Mouse (Mus musculus) hindbrain, embryonic 13.5 days (tissue): Measurements from ENCODE around the gene Cracr2a. TPM values are rescaled to one million over a fixed set of nuclear protein-coding genes. Genes with fewer than 3 reads are reported as not detected.
"Not testable (repeated sequence)": the region's sequence is repeated elsewhere in the genome, so short reads cannot be mapped to it uniquely, and the experiment has no call there.

ENCODE experiments used
- ATAC-seq: fragments of 200-750 bp; cut with Nextera tagmentation; 2 replicates; pipeline ENCODE4 v1.8.0; 2017; ENCODE audit warnings: moderate TSS enrichment; ENCODE audit not compliant: low FRiP score
- H3K27ac ChIP-seq: fragments of 300-500 bp; sonication (generic); 2 replicates; pipeline ENCODE4 v1.5.1; 2015; ENCODE audit warnings: inconsistent platforms, mild to moderate bottlenecking, moderate library complexity
- H3K27me3 ChIP-seq: fragments of 300-500 bp; sonication (generic); 2 replicates; pipeline ENCODE4 v1.6.1; 2015; ENCODE audit warnings: mild to moderate bottlenecking, inconsistent platforms
- H3K36me3 ChIP-seq: fragments of 300-500 bp; sonication (generic); 2 replicates; pipeline ENCODE4 v1.6.1; 2015; ENCODE audit warnings: mild to moderate bottlenecking, inconsistent platforms
- H3K4me1 ChIP-seq: fragments of 300-500 bp; sonication (generic); replicated peaks from 2 replicates; pipeline ENCODE4 v1.6.1; 2015; ENCODE audit warnings: inconsistent platforms
- H3K4me2 ChIP-seq: fragments of 300-500 bp; sonication (generic); 2 replicates; pipeline ENCODE4 v1.6.1; 2015; ENCODE audit warnings: inconsistent platforms, mild to moderate bottlenecking, moderate library complexity
- H3K4me3 ChIP-seq: fragments of 300-500 bp; sonication (generic); 2 replicates; pipeline ENCODE4 v1.5.1; 2015; ENCODE audit warnings: mild to moderate bottlenecking, inconsistent platforms
- H3K9ac ChIP-seq: fragments of 300-500 bp; sonication (generic); 2 replicates; pipeline ENCODE4 v1.6.1; 2015; ENCODE audit warnings: mild to moderate bottlenecking, inconsistent platforms
- H3K9me3 ChIP-seq: fragments of 300-500 bp; sonication (generic); 2 replicates; pipeline ENCODE4 v1.6.1; 2016; ENCODE audit warnings: inconsistent platforms
- WGBS: fragments of 180-500 bp; shearing (Covaris S2); methylation state at CpG from one replicate; pipeline ENCODE4 v1.1.7; 2015; 5-methylcytosine and 5-hydroxymethylcytosine counted together
- polyA plus RNA-seq: library from polyadenylated mRNA; unstranded; fragments of >200 nt; fragmentation: Nextera tagmentation; extraction: Ambion mirVana; gene quantifications from 2 replicates; pipeline ENCODE4 v1.2.1, GENCODE M21; 2015

Cracr2a gene
- 0.41 and 0.77 TPM in 2 replicates for polyA plus RNA-seq

GRCm38 (mm10) chr6:127561231-127562020, at the start of gene Cracr2a:
Gene Cracr2a, plus strand, starts transcription at chr6:127561338.
- 1% methylated on average over 22 of the region's 22 CpGs for WGBS
- H3K9me3 ChIP-seq, result no peaks in the 10 kb centered on the region
- no peaks in the 10 kb centered on the region for H3K36me3 ChIP-seq
- peak; percentile 88 for ATAC-seq
- H3K4me3 ChIP-seq, result peak within 1 kb of the TSS; percentile 43
- peaks cover 17% of the 10 kb centered on the region for H3K27me3 ChIP-seq
- H3K27ac ChIP-seq, result no peak within 1 kb of the TSS
- H3K9ac ChIP-seq, result peak within 1 kb of the TSS; percentile 68
- peaks cover 9% of the 10 kb centered on the region for H3K4me1 ChIP-seq
- peak within 1 kb of the TSS; percentile 72 for H3K4me2 ChIP-seq

- ATAC-seq, H3K27ac ChIP-seq, H3K4me2 ChIP-seq, H3K4me1 ChIP-seq, H3K27me3 ChIP-seq, H3K4me3 ChIP-seq, H3K9ac ChIP-seq, H3K36me3 ChIP-seq, H3K9me3 ChIP-seq: not testable (repeated sequence)
- 88% methylated on average over 8 of the region's 12 CpGs for WGBS
These were observed 47.4 kb upstream of the Cracr2a start for GRCm38 (mm10) chr6:127513776-127514175.

- ATAC-seq, result no peak
- H3K4me3 ChIP-seq, result no peak overlapping the region
- 82% methylated on average over 8 of the region's 8 CpGs for WGBS
- H3K4me2 ChIP-seq, result no peak overlapping the region
- H3K36me3 ChIP-seq, result no peaks in the 10 kb centered on the region
- H3K27ac ChIP-seq, result no peak overlapping the region
- no peaks in the 10 kb centered on the region for H3K4me1 ChIP-seq
- peaks cover 6% of the 10 kb centered on the region; the same call in 1 of the 2 replicates for H3K27me3 ChIP-seq
- no peaks in the 10 kb centered on the region for H3K9me3 ChIP-seq
- no peak overlapping the region for H3K9ac ChIP-seq
These were observed 40.0 kb upstream of the Cracr2a start for GRCm38 (mm10) chr6:127521176-127521575.

- WGBS, result 77% methylated on average over 9 of the region's 9 CpGs
- no peaks in the 10 kb centered on the region for H3K9me3 ChIP-seq
- H3K4me2 ChIP-seq, result no peak overlapping the region
- no peaks in the 10 kb centered on the region for H3K4me1 ChIP-seq
- no peak for ATAC-seq
- no peak overlapping the region for H3K9ac ChIP-seq
- H3K27ac ChIP-seq, result no peak overlapping the region
- H3K4me3 ChIP-seq, result no peak overlapping the region
- H3K36me3 ChIP-seq, result no peaks in the 10 kb centered on the region
- peaks cover 6% of the 10 kb centered on the region; the same call in 1 of the 2 replicates for H3K27me3 ChIP-seq
These were observed 38.8 kb upstream of the Cracr2a start for GRCm38 (mm10) chr6:127522326-127522725.

GRCm38 (mm10) chr6:127524442-127524841, 36.7 kb upstream of the Cracr2a start:
- Histone ChIP-seq H3K4me1 (0 out of 2 replicates have a peak, but pooled peaks cover 2% of the 10 kb centered on the region), H3K4me2 (no peak overlapping the region), H3K36me3 (no peaks in the 10 kb centered on the region), H3K27me3 (peaks cover 6% of the 10 kb centered on the region; the same call in 1 of the 2 replicates), H3K9ac (no peak overlapping the region), H3K27ac (no peak overlapping the region), H3K4me3 (no peak overlapping the region), H3K9me3 (no peaks in the 10 kb centered on the region)
- ATAC-seq, result no peak
- 39% methylated on average over 8 of the region's 8 CpGs for WGBS

GRCm38 (mm10) chr6:127528625-127529024, 32.5 kb upstream of the Cracr2a start:
- Histone ChIP-seq H3K9ac (no peak overlapping the region), H3K27me3 (no peaks in the 10 kb centered on the region), H3K4me1 (0 out of 2 replicates have a peak, but pooled peaks cover 5% of the 10 kb centered on the region), H3K4me2 (no peak overlapping the region), H3K4me3 (no peak overlapping the region), H3K9me3 (no peaks in the 10 kb centered on the region), H3K36me3 (no peaks in the 10 kb centered on the region), H3K27ac (no peak overlapping the region)
- ATAC-seq, result no peak
- 91% methylated on average over 7 of the region's 7 CpGs for WGBS

GRCm38 (mm10) chr6:127529451-127529850, 31.7 kb upstream of the Cracr2a start:
- Histone ChIP-seq H3K4me3 (no peak overlapping the region), H3K4me1 (0 out of 2 replicates have a peak, but pooled peaks cover 5% of the 10 kb centered on the region), H3K4me2 (no peak overlapping the region), H3K27me3 (no peaks in the 10 kb centered on the region), H3K36me3 (no peaks in the 10 kb centered on the region), H3K27ac (no peak overlapping the region), H3K9ac (no peak overlapping the region), H3K9me3 (no peaks in the 10 kb centered on the region)
- ATAC-seq, result no peak
- WGBS, result 80% methylated on average over 2 of the region's 2 CpGs

- WGBS, result 66% methylated on average over 3 of the region's 3 CpGs
- no peak for ATAC-seq
- Histone ChIP-seq H3K4me3 (no peak overlapping the region), H3K9ac (no peak overlapping the region), H3K9me3 (no peaks in the 10 kb centered on the region), H3K4me1 (0 out of 2 replicates have a peak, but pooled peaks cover 5% of the 10 kb centered on the region), H3K4me2 (no peak overlapping the region), H3K27ac (no peak overlapping the region), H3K27me3 (no peaks in the 10 kb centered on the region), H3K36me3 (no peaks in the 10 kb centered on the region)
These were observed 30.9 kb upstream of the Cracr2a start for GRCm38 (mm10) chr6:127530206-127530605.

- Histone ChIP-seq H3K4me3 (no peak overlapping the region), H3K9me3 (no peaks in the 10 kb centered on the region), H3K27ac (no peak overlapping the region), H3K36me3 (no peaks in the 10 kb centered on the region), H3K4me1 (0 out of 2 replicates have a peak, but pooled peaks cover 5% of the 10 kb centered on the region), H3K27me3 (no peaks in the 10 kb centered on the region), H3K9ac (no peak overlapping the region), H3K4me2 (no peak overlapping the region)
- 54% methylated on average over 3 of the region's 3 CpGs for WGBS
- no peak for ATAC-seq
These were observed 29.5 kb upstream of the Cracr2a start for GRCm38 (mm10) chr6:127531412-127532205.

GRCm38 (mm10) chr6:127532304-127532703, 28.8 kb upstream of the Cracr2a start:
- Histone ChIP-seq H3K27me3 (no peaks in the 10 kb centered on the region), H3K27ac (no peak overlapping the region), H3K4me3 (no peak overlapping the region), H3K9me3 (no peaks in the 10 kb centered on the region), H3K36me3 (no peaks in the 10 kb centered on the region), H3K4me1 (0 out of 2 replicates have a peak, but pooled peaks cover 5% of the 10 kb centered on the region), H3K4me2 (no peak overlapping the region), H3K9ac (no peak overlapping the region)
- 86% methylated on average over 5 of the region's 5 CpGs for WGBS
- no peak for ATAC-seq

GRCm38 (mm10) chr6:127533766-127534165, 27.4 kb upstream of the Cracr2a start:
- Histone ChIP-seq H3K9me3 (no peaks in the 10 kb centered on the region), H3K27ac (no peak overlapping the region), H3K4me2 (no peak overlapping the region), H3K36me3 (no peaks in the 10 kb centered on the region), H3K27me3 (no peaks in the 10 kb centered on the region), H3K9ac (no peak overlapping the region), H3K4me3 (no peak overlapping the region), H3K4me1 (0 out of 2 replicates have a peak, but pooled peaks cover 5% of the 10 kb centered on the region)
- ATAC-seq, result no peak
- 88% methylated on average over 5 of the region's 5 CpGs for WGBS

GRCm38 (mm10) chr6:127537035-127537434, 24.1 kb upstream of the Cracr2a start:
- H3K9me3 ChIP-seq, result no peaks in the 10 kb centered on the region
- H3K9ac ChIP-seq, result no peak overlapping the region
- peaks cover under 1% of the 10 kb centered on the region; the same call in 1 of the 2 replicates for H3K4me1 ChIP-seq
- 90% methylated on average over 7 of the region's 7 CpGs for WGBS
- no peak overlapping the region for H3K27ac ChIP-seq
- no peak overlapping the region for H3K4me3 ChIP-seq
- ATAC-seq, result no peak
- 0 out of 2 replicates have a peak, but pooled peaks cover 5% of the 10 kb centered on the region for H3K27me3 ChIP-seq
- no peak overlapping the region for H3K4me2 ChIP-seq
- no peaks in the 10 kb centered on the region for H3K36me3 ChIP-seq
